Mouse (Mus musculus) intestine, embryonic 14.5 days (tissue): ENCODE measurements around the gene Naxd. TPM values are rescaled to one million over a fixed set of nuclear protein-coding genes. Genes with fewer than 3 reads are reported as not detected.
"Not testable (repeated sequence)": the region's sequence is repeated elsewhere in the genome, so short reads cannot be mapped to it uniquely, and the experiment has no call there.

ENCODE experiments used
- ATAC-seq: fragments of 200-750 bp; cut with Nextera tagmentation; replicated peaks from 2 replicates; pipeline ENCODE4 v1.8.0; 2017; ENCODE audit warnings: low read depth, moderate number of reproducible peaks, moderate TSS enrichment, moderate library complexity; ENCODE audit not compliant: low FRiP score, low TSS enrichment
- DNase-seq: peaks from one replicate; pipeline ENCODE4 v3.0.0-alpha.2; 2018; ENCODE audit warnings: low spot score
- H3K27ac ChIP-seq: fragments of 300-500 bp; sonication (generic); 2 replicates; pipeline ENCODE4 v1.5.1; 2014; ENCODE audit warnings: low read depth, mild to moderate bottlenecking, control low read depth
- H3K27me3 ChIP-seq: fragments of 300-500 bp; sonication (generic); replicated peaks from 2 replicates; pipeline ENCODE4 v1.6.1; 2014; ENCODE audit warnings: low read length, control low read depth; ENCODE audit not compliant: control insufficient read depth, insufficient read depth
- H3K36me3 ChIP-seq: fragments of 300-500 bp; sonication (generic); 2 replicates; pipeline ENCODE4 v1.6.1; 2014; ENCODE audit warnings: low read length, control low read depth; ENCODE audit not compliant: control insufficient read depth, insufficient read depth
- H3K4me1 ChIP-seq: fragments of 300-500 bp; sonication (generic); replicated peaks from 2 replicates; pipeline ENCODE4 v1.6.1; 2014; ENCODE audit warnings: low read length, control low read depth, mixed read lengths; ENCODE audit not compliant: control insufficient read depth, insufficient read depth
- H3K4me2 ChIP-seq: fragments of 300-500 bp; sonication (generic); 2 replicates; pipeline ENCODE4 v1.6.1; 2014; ENCODE audit warnings: low read length
- H3K4me3 ChIP-seq: fragments of 300-500 bp; sonication (generic); 2 replicates; pipeline ENCODE4 v1.5.1; 2014; ENCODE audit warnings: low read depth, low read length, control low read depth, mixed read lengths
- H3K9ac ChIP-seq: fragments of 300-500 bp; sonication (generic); 2 replicates; pipeline ENCODE4 v1.6.1; 2014; ENCODE audit warnings: mild to moderate bottlenecking, low read length
- H3K9me3 ChIP-seq: fragments of 300-500 bp; sonication (generic); 2 replicates; pipeline ENCODE4 v1.6.1; 2016; ENCODE audit warnings: low read length, control low read depth; ENCODE audit not compliant: control insufficient read depth
- WGBS: fragments of 180-500 bp; shearing (Covaris S2); extraction: QIAGEN DNeasy Blood & Tissue Kit; methylation state at CpG from one replicate; pipeline ENCODE4 v1.1.7; 2014; 5-methylcytosine and 5-hydroxymethylcytosine counted together
- polyA plus RNA-seq: library from polyadenylated mRNA; unstranded; fragments of >200 nt; fragmentation: Nextera tagmentation; extraction: Ambion mirVana; gene quantifications from 2 replicates; pipeline ENCODE4 v1.2.1, GENCODE M21; 2014

Naxd gene
- polyA plus RNA-seq, 1 experiment from 2014 or later, result 109 TPM

- H3K27ac ChIP-seq, H3K9me3 ChIP-seq, H3K27me3 ChIP-seq, H3K9ac ChIP-seq, H3K36me3 ChIP-seq, H3K4me1 ChIP-seq, H3K4me3 ChIP-seq, H3K4me2 ChIP-seq, ATAC-seq, DNase-seq: not testable (repeated sequence)
- WGBS, result 87% methylated on average over 2 of the region's 2 CpGs
Observed at GRCm38 (mm10) chr8:11492340-11492739, 5.0 kb upstream of the Naxd start.

GRCm38 (mm10) chr8:11498281-11498680, 975 bp downstream of the Naxd start:
- ATAC-seq, result no peak
- DNase-seq, result no peak
- 71% methylated on average over 12 of the region's 12 CpGs for WGBS
- no peaks in the 10 kb centered on the region for H3K9me3 ChIP-seq
- peaks cover 10% of the 10 kb centered on the region for H3K4me1 ChIP-seq
- peak overlapping the region; percentile 84 for H3K9ac ChIP-seq
- H3K27ac ChIP-seq, result no peak overlapping the region
- peak overlapping the region; percentile 65 for H3K4me2 ChIP-seq
- no peaks in the 10 kb centered on the region for H3K27me3 ChIP-seq
- peak overlapping the region; percentile 95 for H3K4me3 ChIP-seq
- peaks cover 12% of the 10 kb centered on the region for H3K36me3 ChIP-seq

GRCm38 (mm10) chr8:11498786-11499485, 1.6 kb downstream of the Naxd start:
- H3K4me3 ChIP-seq, result no peak overlapping the region
- no peaks in the 10 kb centered on the region for H3K27me3 ChIP-seq
- DNase-seq (no peak), ATAC-seq (no peak)
- H3K4me2 ChIP-seq, result no peak overlapping the region
- peaks cover 18% of the 10 kb centered on the region for H3K36me3 ChIP-seq
- WGBS, result 86% methylated on average over 4 of the region's 4 CpGs
- H3K27ac ChIP-seq, result no peak overlapping the region
- H3K9me3 ChIP-seq, result no peaks in the 10 kb centered on the region
- H3K9ac ChIP-seq, result no peak overlapping the region
- peaks cover 10% of the 10 kb centered on the region for H3K4me1 ChIP-seq

GRCm38 (mm10) chr8:11503476-11504232, 6.3 kb downstream of the Naxd start:
- no peak overlapping the region for H3K4me2 ChIP-seq
- peaks cover 59% of the 10 kb centered on the region for H3K36me3 ChIP-seq
- H3K4me1 ChIP-seq, result 0 out of 2 replicates have a peak, but pooled peaks cover 2% of the 10 kb centered on the region
- no peak for ATAC-seq
- 88% methylated on average over 13 of the region's 13 CpGs for WGBS
- no peak overlapping the region for H3K9ac ChIP-seq
- H3K27me3 ChIP-seq, result no peaks in the 10 kb centered on the region
- no peak overlapping the region for H3K27ac ChIP-seq
- H3K4me3 ChIP-seq, result no peak overlapping the region
- no peak for DNase-seq
- no peaks in the 10 kb centered on the region for H3K9me3 ChIP-seq

GRCm38 (mm10) chr8:11506074-11506473, 8.8 kb downstream of the Naxd start:
- no peak overlapping the region for H3K4me2 ChIP-seq
- no peaks in the 10 kb centered on the region for H3K4me1 ChIP-seq
- H3K36me3 ChIP-seq, result peaks cover 82% of the 10 kb centered on the region
- H3K27ac ChIP-seq, result no peak overlapping the region
- no peak overlapping the region for H3K4me3 ChIP-seq
- DNase-seq, result no peak
- 86% methylated on average over 14 of the region's 14 CpGs for WGBS
- H3K9me3 ChIP-seq, result no peaks in the 10 kb centered on the region
- H3K27me3 ChIP-seq, result no peaks in the 10 kb centered on the region
- H3K9ac ChIP-seq, result no peak overlapping the region
- no peak for ATAC-seq

- Histone ChIP-seq H3K27ac (no peak overlapping the region), H3K4me1 (no peaks in the 10 kb centered on the region), H3K9me3 (no peaks in the 10 kb centered on the region), H3K9ac (no peak overlapping the region), H3K36me3 (peaks cover 90% of the 10 kb centered on the region), H3K4me2 (no peak overlapping the region), H3K27me3 (no peaks in the 10 kb centered on the region), H3K4me3 (no peak overlapping the region)
- peak; percentile 73 for DNase-seq
- ATAC-seq, result no peak; the same call in 1 of the 2 replicates
- WGBS, result 70% methylated on average over 6 of the region's 6 CpGs
Observed at GRCm38 (mm10) chr8:11506802-11507201, 9.5 kb downstream of the Naxd start.

- no peak overlapping the region for H3K27ac ChIP-seq
- H3K4me3 ChIP-seq, result no peak overlapping the region
- no peak overlapping the region for H3K4me2 ChIP-seq
- no peak for DNase-seq
- no peak for ATAC-seq
- no peaks in the 10 kb centered on the region for H3K27me3 ChIP-seq
- H3K4me1 ChIP-seq, result no peaks in the 10 kb centered on the region
- no peak overlapping the region for H3K9ac ChIP-seq
- H3K36me3 ChIP-seq, result peaks cover 93% of the 10 kb centered on the region
- WGBS, result 58% methylated on average over 10 of the region's 10 CpGs
- no peaks in the 10 kb centered on the region for H3K9me3 ChIP-seq
Observed at GRCm38 (mm10) chr8:11508880-11509279, 11.6 kb downstream of the Naxd start.

GRCm38 (mm10) chr8:11510971-11511370, 13.7 kb downstream of the Naxd start:
- no peak overlapping the region for H3K4me3 ChIP-seq
- H3K4me1 ChIP-seq, result no peaks in the 10 kb centered on the region
- H3K9ac ChIP-seq, result no peak overlapping the region
- H3K27me3 ChIP-seq, result no peaks in the 10 kb centered on the region
- WGBS, result 91% methylated on average over 5 of the region's 5 CpGs
- H3K9me3 ChIP-seq, result no peaks in the 10 kb centered on the region
- H3K36me3 ChIP-seq, result peaks cover 87% of the 10 kb centered on the region
- ATAC-seq (no peak), DNase-seq (no peak)
- H3K4me2 ChIP-seq, result no peak overlapping the region
- no peak overlapping the region for H3K27ac ChIP-seq
